ENCODE assay signal across 9 mouse cellular contexts in the genomic region with DNA sequence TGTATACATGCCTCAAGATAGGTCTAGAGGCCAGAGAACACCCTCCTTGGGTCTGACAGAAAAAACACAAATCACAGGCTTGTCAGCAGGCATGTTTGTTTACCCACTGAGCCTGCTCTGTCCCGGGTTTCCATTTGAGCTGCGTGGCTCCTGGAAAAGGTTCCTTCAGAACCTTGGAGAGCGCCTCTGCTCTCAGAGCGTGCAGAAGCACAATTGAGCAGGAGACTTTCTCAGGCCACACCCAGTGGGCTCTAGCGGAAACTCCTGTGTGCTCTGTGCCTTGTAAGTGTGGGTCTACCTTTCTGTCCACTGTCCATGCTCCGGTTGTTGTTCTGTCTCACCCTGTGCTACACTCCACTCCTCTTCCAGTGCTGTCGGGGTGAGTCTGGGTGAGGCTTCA. TPM values are rescaled to one million over a fixed set of nuclear protein-coding genes. Genes with fewer than 3 reads are reported as not detected.
A peak's percentile ranks its signal among the peaks of the same experiment; 100 is the strongest.
DNase-seq lines count a peak whose midpoint lies in the region; ATAC-seq and TF ChIP-seq lines count a peak whose summit lies in the region.
"Had no signal": no experiment of that assay in that cellular context is flagged by ENCODE, and none has a peak within 500 bp of the region (broad histone marks: within the 10 kb centered on the region; RNA-seq: fewer than 3 reads in every experiment).

No protein-coding gene starts in this region.

- H3K4me1 ChIP-seq in limb, embryonic 10.5 days = peaks cover 6% of the 10 kb centered on the region

- peaks cover 47% of the 10 kb centered on the region for H3K27me3 ChIP-seq in limb, embryonic 10.5 days (ENCODE audit: low read depth, poor library complexity, severe bottlenecking)

- H3K27ac ChIP-seq in limb, embryonic 10.5 days = no peak overlapping the region

- no peaks in the 10 kb centered on the region for H3K9me3 ChIP-seq in limb, embryonic 10.5 days (replicated peaks)

- 16% methylated on average over 7 of the region's 7 CpGs for WGBS in limb, embryonic 10.5 days

- H3K36me3 ChIP-seq in limb, embryonic 10.5 days = no peaks in the 10 kb centered on the region
- H3K36me3 ChIP-seq: G1E had no signal

- ATAC-seq in megakaryocyte, adult 5-6 weeks (ENCODE audit: poor library complexity, severe bottlenecking) = no peak

- peak; percentile 22 for DNase-seq in gastrocnemius, postnatal 14 days
- no peak for DNase-seq in gastrocnemius, adult 8-10 months (ENCODE audit: low spot score in 2 of 2)
- DNase-seq in 416B (ENCODE audit: low read depth) = peak; percentile 58
- DNase-seq in brain, embryonic 14.5 days (ENCODE audit: low read depth) = peak; percentile 30
- peak; percentile 78 for DNase-seq in limb, embryonic 10.5 days (ENCODE audit: low spot score)
- peak; percentile 47 for DNase-seq in yolk sac, embryonic 10.5 days (ENCODE audit: low spot score)
- no peak for DNase-seq in right cerebral cortex, postnatal 10 days (ENCODE audit: low spot score in 2 of 2)

- no peak overlapping the region for H3K4me3 ChIP-seq in limb, embryonic 10.5 days

- no peak for TF ChIP-seq CTCF in brain, embryonic 14.5 days (IDR thresholded peaks at IDR 0.05; ENCODE audit: borderline replicate concordance, extremely low read depth, insufficient read depth, insufficient read length)

- no peak for TF ChIP-seq POLR2A in brain, embryonic 14.5 days (IDR thresholded peaks at IDR 0.05; ENCODE audit: borderline replicate concordance, extremely low read depth, insufficient read depth, insufficient read length, poor library complexity, severe bottlenecking)

- intact Hi-C loops in gastrocnemius, postnatal 14 days (cut with DNase I; ENCODE audit: low total_unique reads) = no loop called here

RNA-seq across cellular contexts. Expression of gene Jph3, which starts 6.8 kb away (rescaled TPM):
- total RNA-seq in gastrocnemius, postnatal 14 days (2021) = under 1 TPM in 1 of 2 experiments, not detected in 1; 0.09 TPM
- not detected for total RNA-seq in gastrocnemius, adult 8-10 months (2022)
- polyA plus RNA-seq in brain, embryonic 14.5 days (2012; rRNA removed) = 28.7 and 57.2 TPM in 2 replicates
- polyA plus RNA-seq in limb, embryonic 10.5 days (2016; fragmentation: Nextera tagmentation; extraction: Ambion mirVana) = 0.65 and 0.69 TPM in 2 replicates
- 0.07 and 0.11 TPM in 2 replicates for total RNA-seq in megakaryocyte, adult 5-6 weeks (2015)
- 0.18 TPM in 1 of 2 replicates, not detected in the other for total RNA-seq in megakaryocyte, adult 5-6 weeks (2017)
- polyA plus RNA-seq: G1E had no signal

Comparison
In these comparisons a context has a peak if more than half of its experiments do, and no peak if none do; other contexts are left out.
1. DNase-seq: peak in gastrocnemius, postnatal 14 days (single experiment), 416B (single experiment), brain, embryonic 14.5 days (single experiment), limb, embryonic 10.5 days (single experiment) and yolk sac, embryonic 10.5 days (single experiment); none in gastrocnemius, adult 8-10 months (0 of 2) and right cerebral cortex, postnatal 10 days (0 of 2).